Mouse (Mus musculus) forebrain, embryonic 12.5 days (tissue): ENCODE results near the gene AC161166.1. TPM values are rescaled to one million over a fixed set of nuclear protein-coding genes. Genes with fewer than 3 reads are reported as not detected.

Source experiments
- ATAC-seq: fragments of 200-750 bp; cut with Nextera tagmentation; 2 replicates; pipeline ENCODE4 v1.8.0; 2017; ENCODE audit warnings: moderate TSS enrichment; ENCODE audit not compliant: low FRiP score
- H3K27ac ChIP-seq: fragments of 300-500 bp; sonication (generic); 2 replicates; pipeline ENCODE4 v1.5.1; 2016; ENCODE audit warnings: mild to moderate bottlenecking
- H3K27me3 ChIP-seq: fragments of 300-500 bp; sonication (generic); 2 replicates; pipeline ENCODE4 v1.6.1; 2016; ENCODE audit warnings: mild to moderate bottlenecking
- H3K36me3 ChIP-seq: fragments of 300-500 bp; sonication (generic); replicated peaks from 2 replicates; pipeline ENCODE4 v1.6.1; 2016; ENCODE audit warnings: mild to moderate bottlenecking
- H3K4me1 ChIP-seq: fragments of 300-500 bp; sonication (generic); 2 replicates; pipeline ENCODE4 v1.6.1; 2016
- H3K4me2 ChIP-seq: fragments of 300-500 bp; sonication (generic); 2 replicates; pipeline ENCODE4 v1.6.1; 2016; ENCODE audit warnings: mild to moderate bottlenecking, moderate library complexity
- H3K4me3 ChIP-seq: fragments of 300-500 bp; sonication (generic); replicated peaks from 2 replicates; pipeline ENCODE4 v1.5.1; 2016; ENCODE audit warnings: mild to moderate bottlenecking
- H3K9ac ChIP-seq: fragments of 300-500 bp; sonication (generic); 2 replicates; pipeline ENCODE4 v1.6.1; 2016; ENCODE audit warnings: mild to moderate bottlenecking
- H3K9me3 ChIP-seq: fragments of 300-500 bp; sonication (generic); 2 replicates; pipeline ENCODE4 v1.6.1; 2016
- WGBS: fragments of 180-500 bp; shearing (Covaris S2); methylation state at CpG from one replicate; pipeline ENCODE4 v1.1.7; 2016; 5-methylcytosine and 5-hydroxymethylcytosine counted together
- polyA plus RNA-seq: library from polyadenylated mRNA; unstranded; fragments of >200 nt; fragmentation: Nextera tagmentation; extraction: Ambion mirVana; gene quantifications from 2 replicates; pipeline ENCODE4 v1.2.1, GENCODE M21; 2016

Gene AC161166.1
- 1.6 and 1.7 TPM in 2 replicates for polyA plus RNA-seq

GRCm38 (mm10) chr7:24512355-24512754, at the start of gene AC161166.1:
Gene AC161166.1 (minus strand): TSS chr7:24512455.
- Histone ChIP-seq H3K4me1 (peaks cover 10% of the 10 kb centered on the region), H3K9ac (no peak within 1 kb of the TSS), H3K36me3 (peaks cover 64% of the 10 kb centered on the region), H3K27ac (no peak within 1 kb of the TSS), H3K4me2 (no peak within 1 kb of the TSS), H3K27me3 (no peaks in the 10 kb centered on the region), H3K4me3 (no peak within 1 kb of the TSS), H3K9me3 (no peaks in the 10 kb centered on the region)
- no peak for ATAC-seq
- 93% methylated on average over 7 of the region's 7 CpGs for WGBS

DNA sequence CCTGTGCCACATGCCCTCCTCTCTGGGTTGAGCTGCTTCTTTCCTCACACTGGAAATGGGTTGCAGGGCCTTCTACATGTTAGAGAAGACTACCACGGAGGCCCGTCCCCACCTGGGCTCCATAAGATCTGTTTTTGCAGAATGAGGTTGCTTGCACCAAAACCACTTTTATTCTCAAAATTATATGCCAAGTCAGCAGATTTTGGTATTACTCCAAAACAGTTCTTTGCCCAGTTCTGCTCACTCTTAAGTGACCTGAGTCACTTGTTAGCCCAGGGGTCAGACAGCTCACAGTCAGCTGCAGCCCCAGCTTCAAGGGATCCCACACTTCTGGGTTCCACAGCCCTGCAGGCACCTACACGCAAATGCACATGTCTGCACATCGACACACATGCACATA, 49.2 kb upstream of the AC161166.1 start:
- Histone ChIP-seq H3K36me3 (peaks cover 66% of the 10 kb centered on the region), H3K27me3 (no peaks in the 10 kb centered on the region), H3K4me2 (no peak overlapping the region), H3K9ac (no peak overlapping the region), H3K27ac (no peak overlapping the region), H3K9me3 (no peaks in the 10 kb centered on the region), H3K4me1 (no peaks in the 10 kb centered on the region), H3K4me3 (no peak overlapping the region)
- 96% methylated on average over 4 of the region's 4 CpGs for WGBS
- no peak for ATAC-seq

DNA sequence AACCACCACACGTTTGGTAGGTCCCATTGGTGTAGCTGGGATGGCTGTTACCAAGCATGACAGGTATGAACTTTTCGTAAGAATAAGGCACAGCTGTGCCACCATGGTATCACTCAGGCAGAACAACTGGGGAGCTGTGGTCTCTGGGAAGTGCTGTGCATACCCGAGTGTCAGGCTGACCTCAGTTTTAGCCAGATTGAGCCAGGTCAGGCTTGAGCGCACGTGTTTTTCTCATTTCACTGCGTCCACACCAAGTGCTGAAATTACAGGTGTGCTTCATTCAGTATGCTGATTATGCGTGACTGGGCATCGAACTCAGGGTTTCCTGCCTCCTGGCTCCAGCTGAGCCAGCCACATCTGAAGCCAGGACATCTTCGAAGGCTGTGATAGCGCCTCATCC, 43.5 kb upstream of the AC161166.1 start:
- no peaks in the 10 kb centered on the region for H3K27me3 ChIP-seq
- no peak overlapping the region for H3K4me2 ChIP-seq
- H3K4me3 ChIP-seq, result no peak overlapping the region
- no peak for ATAC-seq
- WGBS, result 91% methylated on average over 10 of the region's 10 CpGs
- no peaks in the 10 kb centered on the region for H3K4me1 ChIP-seq
- H3K27ac ChIP-seq, result no peak overlapping the region
- H3K9ac ChIP-seq, result no peak overlapping the region
- H3K36me3 ChIP-seq, result peaks cover 72% of the 10 kb centered on the region
- H3K9me3 ChIP-seq, result no peaks in the 10 kb centered on the region

GRCm38 (mm10) chr7:24551985-24552759, 39.9 kb upstream of the AC161166.1 start:
- H3K9me3 ChIP-seq, result no peaks in the 10 kb centered on the region
- peaks cover 76% of the 10 kb centered on the region for H3K36me3 ChIP-seq
- H3K4me3 ChIP-seq, result no peak overlapping the region
- H3K9ac ChIP-seq, result no peak overlapping the region
- H3K27me3 ChIP-seq, result no peaks in the 10 kb centered on the region
- H3K4me1 ChIP-seq, result peaks cover 10% of the 10 kb centered on the region
- ATAC-seq, result no peak
- 94% methylated on average over 12 of the region's 12 CpGs for WGBS
- H3K27ac ChIP-seq, result no peak overlapping the region
- no peak overlapping the region for H3K4me2 ChIP-seq

GRCm38 (mm10) chr7:24547534-24548036, 35.3 kb upstream of the AC161166.1 start:
- WGBS, result 27% methylated on average over 13 of the region's 13 CpGs
- ATAC-seq, result peak; percentile 27; the same call in 1 of the 2 replicates

DNA sequence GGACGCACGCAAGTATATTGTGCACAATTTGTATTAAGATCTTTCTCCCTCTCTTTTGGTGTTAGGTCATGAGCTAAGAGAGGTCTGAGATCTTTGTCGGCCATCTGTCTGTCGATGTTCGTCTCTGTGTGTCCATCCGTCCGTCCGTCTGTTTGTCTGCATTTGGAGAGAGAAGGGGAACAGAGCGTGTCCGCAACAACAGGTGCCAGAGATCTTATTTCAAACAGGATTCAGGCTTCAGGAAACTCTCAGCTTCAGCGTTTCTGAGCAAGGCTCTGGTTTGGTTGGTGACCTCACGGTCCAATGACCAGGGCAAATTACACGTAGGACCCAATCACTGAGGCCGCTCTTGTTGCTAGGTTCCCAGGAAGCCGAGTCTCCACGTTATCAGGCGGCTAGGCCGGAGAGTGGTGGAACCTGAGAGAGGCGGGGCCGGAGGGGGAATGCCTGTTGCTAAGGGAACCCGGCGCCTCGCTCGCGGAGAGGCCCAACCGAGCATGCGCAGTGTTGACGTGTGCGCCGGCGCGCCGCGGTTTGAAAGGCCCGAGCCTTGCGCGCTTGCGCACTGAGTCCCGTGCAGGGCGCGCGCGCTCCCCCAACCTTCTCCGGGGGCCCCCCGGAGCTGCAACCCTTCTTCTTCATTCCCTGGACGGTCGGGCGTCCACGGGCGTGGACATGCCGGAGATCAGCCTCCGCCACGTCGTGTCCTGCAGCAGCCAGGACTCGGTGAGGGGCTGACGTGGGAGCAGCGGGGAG, 34.6 kb upstream of the AC161166.1 start:
- Histone ChIP-seq H3K27me3 (no peaks in the 10 kb centered on the region), H3K36me3 (peaks cover 36% of the 10 kb centered on the region), H3K27ac (peak overlapping the region; percentile 71), H3K4me3 (peak overlapping the region; percentile 81), H3K4me2 (peak overlapping the region; percentile 74), H3K9ac (peak overlapping the region; percentile 87), H3K9me3 (no peaks in the 10 kb centered on the region), H3K4me1 (peaks cover 17% of the 10 kb centered on the region)
- under 1% methylated on average over 57 of the region's 57 CpGs for WGBS
- ATAC-seq, result peak; percentile 98

More at GRCm38 (mm10) chr7:24547534-24548036, 35.3 kb upstream of the AC161166.1 start:
- H3K27ac ChIP-seq, result peak overlapping the region; percentile 63
- H3K4me3 ChIP-seq, result peak overlapping the region; percentile 81
- peak overlapping the region; percentile 87 for H3K9ac ChIP-seq
- no peaks in the 10 kb centered on the region for H3K9me3 ChIP-seq
- peaks cover 17% of the 10 kb centered on the region for H3K4me1 ChIP-seq
- no peaks in the 10 kb centered on the region for H3K27me3 ChIP-seq
- peaks cover 44% of the 10 kb centered on the region for H3K36me3 ChIP-seq
- peak overlapping the region; percentile 74 for H3K4me2 ChIP-seq

DNA sequence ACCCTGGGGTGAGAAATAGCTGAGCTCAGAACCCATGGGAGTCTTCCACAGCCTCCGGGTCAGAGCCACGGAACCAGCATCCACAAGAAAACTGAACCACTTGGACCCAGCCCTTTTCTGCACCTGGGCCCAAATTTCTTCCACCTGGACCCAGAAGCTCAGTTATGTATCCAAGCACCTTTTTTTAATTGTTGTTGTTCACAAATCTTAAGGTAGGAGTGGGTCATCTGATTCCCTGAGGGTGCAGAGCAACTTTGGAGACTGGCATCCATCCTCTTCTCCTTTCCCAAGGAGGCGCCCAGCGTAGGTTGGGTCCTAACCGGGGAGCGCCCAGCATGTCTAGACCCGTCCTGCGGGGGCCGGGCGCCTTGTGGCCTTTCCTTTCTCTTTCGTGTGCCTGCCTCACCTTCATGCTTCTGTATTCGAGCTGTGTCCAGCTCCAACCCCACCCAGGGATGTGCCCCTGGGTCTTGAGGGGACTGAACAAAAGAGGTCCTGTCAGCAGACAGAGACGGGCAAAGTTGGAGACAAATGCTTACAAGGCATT, 33.9 kb upstream of the AC161166.1 start, which contains the start of the genes Pinlyp and Xrcc1:
Gene Pinlyp, minus strand, starts transcription at position 51 of the 547 bp plus-strand sequence.
Gene Xrcc1, plus strand, starts transcription at position 222 of the 547 bp plus-strand sequence.
- peak within 1 kb of the TSS; percentile 81 for H3K4me3 ChIP-seq
- peak; percentile 27 for ATAC-seq
- H3K4me1 ChIP-seq, result peaks cover 17% of the 10 kb centered on the region
- peak within 1 kb of the TSS; percentile 87 for H3K9ac ChIP-seq
- 30% methylated on average over 13 of the region's 13 CpGs for WGBS
- H3K9me3 ChIP-seq, result no peaks in the 10 kb centered on the region
- peak within 1 kb of the TSS; percentile 74 for H3K4me2 ChIP-seq
- peak within 1 kb of the TSS; percentile 71 for H3K27ac ChIP-seq
- H3K27me3 ChIP-seq, result no peaks in the 10 kb centered on the region
- peaks cover 30% of the 10 kb centered on the region for H3K36me3 ChIP-seq

- Histone ChIP-seq H3K36me3 (peaks cover 13% of the 10 kb centered on the region), H3K27ac (no peak overlapping the region), H3K4me1 (peaks cover 17% of the 10 kb centered on the region), H3K4me2 (no peak overlapping the region), H3K9ac (no peak overlapping the region), H3K9me3 (no peaks in the 10 kb centered on the region), H3K27me3 (no peaks in the 10 kb centered on the region), H3K4me3 (no peak overlapping the region)
- WGBS, result 92% methylated on average over 2 of the region's 2 CpGs
- no peak for ATAC-seq
Measured at GRCm38 (mm10) chr7:24544506-24544905, 32.3 kb upstream of the AC161166.1 start.

GRCm38 (mm10) chr7:24539686-24540085, 27.4 kb upstream of the AC161166.1 start:
- H3K4me2 ChIP-seq, result no peak overlapping the region
- H3K36me3 ChIP-seq, result peaks cover 18% of the 10 kb centered on the region
- H3K27ac ChIP-seq, result no peak overlapping the region
- 91% methylated on average over 4 of the region's 4 CpGs for WGBS
- peaks cover 4% of the 10 kb centered on the region; the same call in 1 of the 2 replicates for H3K4me1 ChIP-seq
- 0 out of 2 replicates have a peak, but pooled peaks cover under 1% of the 10 kb centered on the region for H3K27me3 ChIP-seq
- no peak for ATAC-seq
- no peak overlapping the region for H3K4me3 ChIP-seq
- no peak overlapping the region for H3K9ac ChIP-seq
- H3K9me3 ChIP-seq, result peaks cover 3% of the 10 kb centered on the region; the same call in 1 of the 2 replicates

DNA sequence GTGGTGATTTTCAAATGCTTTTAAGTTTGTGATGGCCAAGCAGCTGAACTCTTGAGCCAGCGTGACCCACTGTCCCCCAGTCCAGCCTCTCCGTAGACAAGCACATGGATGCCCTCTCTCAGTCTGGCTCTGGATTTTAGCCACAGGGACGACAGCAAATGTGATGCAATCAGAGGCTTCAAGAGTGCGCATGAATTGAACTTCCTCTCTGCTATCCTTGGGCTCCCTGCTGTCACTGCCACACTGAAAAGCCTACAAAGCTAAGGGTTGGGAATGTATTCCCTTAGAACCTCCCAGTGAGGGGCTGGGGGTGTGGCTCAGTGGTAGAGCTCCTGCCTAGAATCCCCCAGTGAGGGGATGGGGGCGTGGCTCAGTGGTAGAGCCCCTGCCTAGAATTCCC, 26.4 kb upstream of the AC161166.1 start:
- H3K9me3 ChIP-seq, result peaks cover 3% of the 10 kb centered on the region; the same call in 1 of the 2 replicates
- H3K27ac ChIP-seq, result no peak overlapping the region
- H3K4me3 ChIP-seq, result no peak overlapping the region
- H3K4me1 ChIP-seq, result peaks cover 11% of the 10 kb centered on the region
- 76% methylated on average over 5 of the region's 5 CpGs for WGBS
- no peak overlapping the region for H3K4me2 ChIP-seq
- no peak overlapping the region for H3K9ac ChIP-seq
- no peak for ATAC-seq
- H3K36me3 ChIP-seq, result peaks cover 28% of the 10 kb centered on the region
- peaks cover 10% of the 10 kb centered on the region for H3K27me3 ChIP-seq

- Histone ChIP-seq H3K36me3 (peaks cover 34% of the 10 kb centered on the region), H3K9ac (no peak overlapping the region), H3K4me3 (no peak overlapping the region), H3K4me1 (peaks cover 17% of the 10 kb centered on the region), H3K9me3 (peaks cover 3% of the 10 kb centered on the region; the same call in 1 of the 2 replicates), H3K27me3 (peaks cover 15% of the 10 kb centered on the region), H3K27ac (no peak overlapping the region), H3K4me2 (no peak overlapping the region)
- ATAC-seq, result no peak
- 46% methylated on average over 5 of the region's 5 CpGs for whole genome bisulfite sequencing
Measured at GRCm38 (mm10) chr7:24538154-24538553, 25.9 kb upstream of the AC161166.1 start.

DNA sequence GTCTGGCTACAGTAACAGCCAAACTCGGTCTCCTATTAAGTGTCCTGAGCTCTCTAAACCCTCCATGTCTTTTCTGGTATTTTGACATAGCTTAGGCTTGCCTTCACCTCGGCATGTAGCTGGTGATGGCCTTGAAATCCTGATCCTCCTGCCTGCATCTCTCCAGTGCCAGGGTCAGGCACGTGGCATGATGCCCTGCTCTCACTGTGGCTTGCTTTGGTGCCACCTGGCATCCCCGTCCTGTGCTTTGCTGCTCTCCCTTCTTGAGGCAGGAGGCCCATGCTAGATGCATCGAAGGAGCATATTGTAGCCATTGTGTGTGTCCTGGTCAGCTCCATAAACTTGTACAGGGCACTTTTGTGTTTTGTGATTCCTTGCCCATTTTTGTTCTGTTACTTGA, 25.3 kb upstream of the AC161166.1 start:
- Histone ChIP-seq H3K9ac (no peak overlapping the region), H3K4me1 (peaks cover 19% of the 10 kb centered on the region), H3K4me2 (no peak overlapping the region), H3K36me3 (peaks cover 35% of the 10 kb centered on the region), H3K4me3 (no peak overlapping the region), H3K9me3 (peaks cover 3% of the 10 kb centered on the region; the same call in 1 of the 2 replicates), H3K27me3 (peaks cover 19% of the 10 kb centered on the region), H3K27ac (no peak overlapping the region)
- 85% methylated on average over 5 of the region's 5 CpGs for WGBS
- no peak for ATAC-seq
